Mouse (Mus musculus) forebrain, embryonic 14.5 days (tissue): ENCODE results near the gene Sub1. TPM values are rescaled to one million over a fixed set of nuclear protein-coding genes. Genes with fewer than 3 reads are reported as not detected.

Experiments used
- ATAC-seq: fragments of 200-750 bp; cut with Nextera tagmentation; 2 replicates; pipeline ENCODE4 v1.8.0; 2017; ENCODE audit warnings: mild to moderate bottlenecking, moderate library complexity
- DNase-seq: peaks from one replicate; pipeline ENCODE4 v3.0.0-alpha.2; 2015; ENCODE audit warnings: low spot score
- H3K27ac ChIP-seq: fragments of 300-500 bp; sonication (generic); 2 replicates; pipeline ENCODE4 v1.5.1; 2014; ENCODE audit warnings: low read depth, mild to moderate bottlenecking, control low read depth, low read length, moderate library complexity
- H3K27me3 ChIP-seq: fragments of 300-500 bp; sonication (generic); replicated peaks from 2 replicates; pipeline ENCODE4 v1.6.1; 2014; ENCODE audit warnings: low read length, control low read depth, mixed read lengths; ENCODE audit not compliant: control insufficient read depth, insufficient read depth
- H3K36me3 ChIP-seq: fragments of 300-500 bp; sonication (generic); 2 replicates; pipeline ENCODE4 v1.6.1; 2014; ENCODE audit warnings: low read length, control low read depth; ENCODE audit not compliant: control insufficient read depth, insufficient read depth
- H3K4me1 ChIP-seq: fragments of 300-500 bp; sonication (generic); 2 replicates; pipeline ENCODE4 v1.6.1; 2014; ENCODE audit warnings: antibody characterized with exemption, low read length, control low read depth; ENCODE audit not compliant: control insufficient read depth, insufficient read depth
- H3K4me2 ChIP-seq: fragments of 300-500 bp; sonication (generic); 2 replicates; pipeline ENCODE4 v1.6.1; 2014; ENCODE audit warnings: mild to moderate bottlenecking, control low read depth, low read length
- H3K4me3 ChIP-seq: fragments of 300-500 bp; sonication (generic); 2 replicates; pipeline ENCODE4 v1.5.1; 2014; ENCODE audit warnings: low read depth, low read length, control low read depth
- H3K9ac ChIP-seq: fragments of 300-500 bp; sonication (generic); 2 replicates; pipeline ENCODE4 v1.6.1; 2014; ENCODE audit warnings: mild to moderate bottlenecking, low read length, control low read depth, moderate library complexity
- H3K9me3 ChIP-seq: fragments of 300-500 bp; sonication (generic); replicated peaks from 2 replicates; pipeline ENCODE4 v1.6.1; 2016; ENCODE audit warnings: low read length, control low read depth, mixed read lengths; ENCODE audit not compliant: control insufficient read depth
- WGBS: fragments of 180-500 bp; shearing (Covaris S2); extraction: QIAGEN DNeasy Blood & Tissue Kit; methylation state at CpG from one replicate; pipeline ENCODE4 v1.1.7; 2014; 5-methylcytosine and 5-hydroxymethylcytosine counted together
- polyA plus RNA-seq: library from polyadenylated mRNA; unstranded; fragments of >200 nt; fragmentation: Nextera tagmentation; extraction: Ambion mirVana; gene quantifications from 2 replicates; pipeline ENCODE4 v1.2.1, GENCODE M21; 2014

Sub1 gene
- polyA plus RNA-seq, 1 experiment from 2014 or later = 534 TPM

DNA sequence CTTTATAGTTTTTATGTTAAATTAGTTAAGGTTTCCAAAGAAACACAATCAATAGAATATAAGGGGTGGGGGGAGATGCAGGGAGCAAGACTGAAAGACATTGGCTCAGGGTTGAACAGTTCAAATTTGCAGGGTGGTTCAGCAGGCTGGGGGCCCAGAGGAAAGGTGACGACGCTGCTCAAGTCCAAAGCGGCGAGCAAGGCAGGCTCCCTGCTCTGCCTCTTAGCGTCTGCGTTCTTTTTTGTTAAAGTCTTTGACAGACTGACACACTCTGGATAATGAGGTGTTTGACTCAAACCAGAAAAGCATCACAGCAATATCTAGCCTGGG lies 21.6 kb upstream of the Sub1 start:
- no peaks in the 10 kb centered on the region for H3K27me3 ChIP-seq
- no peak for ATAC-seq
- DNase-seq = no peak
- H3K9me3 ChIP-seq = no peaks in the 10 kb centered on the region
- H3K9ac ChIP-seq = no peak overlapping the region
- WGBS = 73% methylated on average over 6 of the region's 6 CpGs
- no peaks in the 10 kb centered on the region for H3K4me1 ChIP-seq
- no peak overlapping the region for H3K4me2 ChIP-seq
- H3K27ac ChIP-seq = no peak overlapping the region
- H3K4me3 ChIP-seq = no peak overlapping the region
- no peaks in the 10 kb centered on the region for H3K36me3 ChIP-seq

DNA sequence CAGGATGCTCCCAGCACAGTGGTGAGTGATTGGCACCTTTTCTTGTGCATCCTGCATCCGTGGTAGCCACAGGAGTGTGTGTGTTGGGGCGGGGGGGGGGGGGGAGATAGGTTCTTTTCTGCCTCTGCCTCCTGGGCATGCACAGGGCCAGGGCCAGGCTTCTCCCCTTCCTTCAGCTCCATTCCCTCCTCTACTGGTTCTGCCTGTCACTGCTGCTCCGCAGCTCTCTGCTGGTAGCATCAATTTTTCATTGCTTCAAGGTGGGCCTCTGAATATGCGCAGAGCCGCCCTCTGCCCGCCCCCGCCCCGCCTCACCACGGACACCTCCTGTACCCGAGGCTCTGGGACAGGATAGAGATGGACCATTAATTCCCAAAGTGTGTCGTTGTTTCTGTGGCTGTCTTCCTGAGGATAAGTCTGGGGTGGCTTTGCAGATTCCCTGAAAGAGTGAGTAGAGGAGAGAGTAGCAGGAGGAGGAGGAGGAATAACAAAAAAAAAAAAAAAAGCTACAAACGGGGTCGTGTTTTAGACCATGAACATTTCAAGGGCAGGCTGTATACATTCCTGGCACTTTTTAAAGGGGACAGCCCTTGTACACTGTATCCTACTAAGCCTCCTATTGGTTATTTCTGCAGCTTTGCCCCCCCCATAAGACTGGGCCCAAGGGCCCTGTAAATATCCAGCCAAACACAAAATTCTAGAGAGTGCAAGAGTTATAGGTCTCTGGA lies 21.1 kb upstream of the Sub1 start:
- ATAC-seq (no peak), DNase-seq (no peak)
- Histone ChIP-seq H3K27ac (no peak overlapping the region), H3K36me3 (no peaks in the 10 kb centered on the region), H3K27me3 (no peaks in the 10 kb centered on the region), H3K9ac (no peak overlapping the region), H3K4me2 (no peak overlapping the region), H3K4me1 (no peaks in the 10 kb centered on the region), H3K9me3 (no peaks in the 10 kb centered on the region), H3K4me3 (no peak overlapping the region)
- 58% methylated on average over 13 of the region's 13 CpGs for WGBS

GRCm38 (mm10) chr15:12014197-12014905 lies 17.6 kb upstream of the Sub1 start:
- DNase-seq (no peak), ATAC-seq (no peak)
- Histone ChIP-seq H3K4me1 (no peaks in the 10 kb centered on the region), H3K4me2 (no peak overlapping the region), H3K27ac (no peak overlapping the region), H3K27me3 (no peaks in the 10 kb centered on the region), H3K4me3 (no peak overlapping the region), H3K9ac (no peak overlapping the region), H3K36me3 (no peaks in the 10 kb centered on the region), H3K9me3 (no peaks in the 10 kb centered on the region)
- WGBS = 72% methylated on average over 5 of the region's 5 CpGs

DNA sequence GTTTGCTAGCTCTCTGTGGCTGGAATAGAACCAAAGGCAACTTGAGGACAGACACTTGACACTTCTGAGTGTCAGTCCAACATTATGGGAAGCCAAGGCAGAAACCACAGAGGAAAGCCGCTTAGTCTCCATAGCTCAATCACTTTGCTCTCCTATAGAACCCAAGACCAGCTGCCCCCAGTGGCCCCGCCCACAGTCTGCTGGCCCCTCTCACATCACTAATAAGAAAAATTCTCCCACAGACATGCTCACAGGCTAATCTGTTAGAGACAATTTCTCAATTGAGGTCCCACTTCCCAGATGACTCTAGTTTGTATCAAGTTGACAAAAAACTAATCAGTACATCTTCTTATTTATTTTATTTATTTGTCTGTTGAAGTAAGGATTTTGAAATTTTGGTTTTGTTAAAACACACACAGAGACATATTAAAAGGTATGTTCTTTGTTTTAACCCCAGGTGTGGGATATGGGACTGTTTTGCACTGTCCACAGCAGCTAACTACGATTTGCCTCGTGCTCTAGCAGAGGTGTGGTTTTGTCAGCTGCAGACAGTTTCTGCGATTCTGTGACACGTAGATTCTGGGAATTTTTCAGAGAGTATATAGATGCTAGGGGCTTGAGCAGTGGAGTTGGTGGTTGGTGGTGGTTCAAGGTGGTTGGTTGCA lies 16.9 kb upstream of the Sub1 start:
- H3K9me3 ChIP-seq = no peaks in the 10 kb centered on the region
- H3K27me3 ChIP-seq = no peaks in the 10 kb centered on the region
- no peaks in the 10 kb centered on the region for H3K4me1 ChIP-seq
- no peaks in the 10 kb centered on the region for H3K36me3 ChIP-seq
- no peak overlapping the region for H3K27ac ChIP-seq
- H3K4me3 ChIP-seq = no peak overlapping the region
- no peak overlapping the region for H3K4me2 ChIP-seq
- DNase-seq = no peak
- ATAC-seq = no peak
- no peak overlapping the region for H3K9ac ChIP-seq
- 76% methylated on average over 6 of the region's 6 CpGs for WGBS

- Histone ChIP-seq H3K36me3 (no peaks in the 10 kb centered on the region), H3K4me1 (no peaks in the 10 kb centered on the region), H3K27ac (no peak overlapping the region), H3K9me3 (no peaks in the 10 kb centered on the region), H3K9ac (no peak overlapping the region), H3K4me2 (peak overlapping the region; percentile 18; the same call in 1 of the 2 replicates), H3K27me3 (no peaks in the 10 kb centered on the region), H3K4me3 (no peak overlapping the region)
- ATAC-seq (no peak), DNase-seq (no peak)
- WGBS = 64% methylated on average over 18 of the region's 18 CpGs
Measured at GRCm38 (mm10) chr15:12010602-12011044, 13.8 kb upstream of the Sub1 start.

- peak overlapping the region; percentile 18; the same call in 1 of the 2 replicates for H3K4me2 ChIP-seq
- ATAC-seq = no peak
- no peak overlapping the region for H3K9ac ChIP-seq
- H3K27ac ChIP-seq = no peak overlapping the region
- no peak for DNase-seq
- H3K27me3 ChIP-seq = no peaks in the 10 kb centered on the region
- H3K4me1 ChIP-seq = no peaks in the 10 kb centered on the region
- no peaks in the 10 kb centered on the region for H3K36me3 ChIP-seq
- H3K9me3 ChIP-seq = no peaks in the 10 kb centered on the region
- WGBS = 79% methylated on average over 23 of the region's 23 CpGs
- H3K4me3 ChIP-seq = no peak overlapping the region
Measured at GRCm38 (mm10) chr15:12009712-12010601, 13.2 kb upstream of the Sub1 start.

- ATAC-seq = no peak
- no peaks in the 10 kb centered on the region for H3K4me1 ChIP-seq
- WGBS = 95% methylated on average over 5 of the region's 5 CpGs
Measured at GRCm38 (mm10) chr15:12008894-12009293, 12.1 kb upstream of the Sub1 start.

GRCm38 (mm10) chr15:12007971-12008800 lies 11.4 kb upstream of the Sub1 start:
- no peak overlapping the region for H3K4me2 ChIP-seq
- no peaks in the 10 kb centered on the region for H3K27me3 ChIP-seq
- 67% methylated on average over 13 of the region's 13 CpGs for WGBS
- H3K9ac ChIP-seq = no peak overlapping the region
- DNase-seq (no peak), ATAC-seq (no peak)
- H3K4me1 ChIP-seq = no peaks in the 10 kb centered on the region
- no peaks in the 10 kb centered on the region for H3K9me3 ChIP-seq
- H3K36me3 ChIP-seq = no peaks in the 10 kb centered on the region
- H3K27ac ChIP-seq = no peak overlapping the region
- no peak overlapping the region for H3K4me3 ChIP-seq

More at GRCm38 (mm10) chr15:12008894-12009293, 12.1 kb upstream of the Sub1 start:
- Histone ChIP-seq H3K27ac (no peak overlapping the region), H3K4me3 (no peak overlapping the region), H3K27me3 (no peaks in the 10 kb centered on the region), H3K4me2 (no peak overlapping the region), H3K9ac (no peak overlapping the region), H3K9me3 (no peaks in the 10 kb centered on the region), H3K36me3 (no peaks in the 10 kb centered on the region)
- DNase-seq = no peak
